Mouse (Mus musculus): ENCODE data around the gene Adamtsl1. TPM values are rescaled to one million over a fixed set of nuclear protein-coding genes. Genes with fewer than 3 reads are reported as not detected.

The Adamtsl1 gene
- polyA plus RNA-seq, 1 experiment: not detected

DNA sequence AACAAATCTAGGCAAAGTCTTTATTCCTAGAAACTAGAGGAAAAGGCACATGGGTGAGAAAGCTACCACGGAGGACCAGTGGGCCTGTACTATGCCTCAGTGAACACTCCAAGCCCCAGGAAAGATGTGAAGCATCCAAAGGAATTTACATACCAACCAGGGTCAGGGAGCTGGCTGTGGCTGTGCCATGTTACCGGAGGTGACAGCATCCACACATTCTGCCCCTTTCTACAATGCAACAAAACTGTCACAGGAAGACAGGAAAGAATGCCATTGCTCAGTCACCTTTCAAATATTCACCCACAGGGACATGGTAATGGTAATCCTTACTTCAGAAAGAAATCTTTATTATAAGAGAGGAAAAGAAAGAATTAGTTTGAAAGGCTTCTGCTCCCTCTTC lies 859.2 kb downstream of the Adamtsl1 start:
- TF ChIP-seq GATA1 (IDR thresholded peaks at IDR 0.05; ENCODE audit: low read length): no peak

DNA sequence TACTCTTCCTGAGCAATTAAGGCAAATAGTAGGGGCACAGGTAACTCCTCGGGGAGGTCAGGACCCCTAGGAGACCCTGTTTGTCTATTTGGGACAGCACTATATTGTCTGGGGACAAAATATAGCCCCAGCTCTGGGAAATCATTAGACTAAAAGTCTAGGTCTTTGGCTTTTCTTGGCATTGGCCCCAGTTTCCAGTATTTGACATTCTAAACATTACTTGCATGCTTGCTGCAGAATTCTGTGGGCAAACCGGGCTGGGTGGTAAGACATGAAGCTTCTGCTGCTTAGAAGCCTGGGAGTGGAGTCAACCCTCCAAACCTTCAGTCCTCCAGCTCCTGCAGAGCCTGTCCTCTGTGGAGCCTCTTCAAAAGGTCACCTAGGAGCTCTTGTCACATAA lies 869.2 kb downstream of the Adamtsl1 start:
- TF ChIP-seq GATA1 (IDR thresholded peaks at IDR 0.05; ENCODE audit: low read length): no peak

DNA sequence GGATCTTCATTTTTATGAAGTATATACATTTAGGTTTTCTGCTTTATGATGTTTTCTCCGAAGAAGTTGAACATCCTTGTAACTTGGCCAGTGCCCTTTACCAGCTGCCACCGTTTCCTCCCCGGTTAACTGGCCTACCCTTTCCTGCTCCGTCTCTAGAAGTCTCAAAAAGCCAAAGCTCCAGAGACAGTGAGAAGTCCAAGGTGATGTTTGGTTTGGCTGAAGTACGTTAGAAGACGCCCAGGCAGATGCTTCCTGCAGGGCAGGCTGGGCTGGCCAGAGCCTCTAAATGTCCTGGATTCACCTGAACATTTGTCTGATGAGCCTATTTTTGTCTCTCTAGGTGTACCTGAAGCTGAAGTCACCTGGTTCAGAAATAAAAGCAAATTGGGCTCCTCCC lies 871.1 kb downstream of the Adamtsl1 start:
- TF ChIP-seq GATA1 (IDR thresholded peaks at IDR 0.05; ENCODE audit: low read length): no peak

DNA sequence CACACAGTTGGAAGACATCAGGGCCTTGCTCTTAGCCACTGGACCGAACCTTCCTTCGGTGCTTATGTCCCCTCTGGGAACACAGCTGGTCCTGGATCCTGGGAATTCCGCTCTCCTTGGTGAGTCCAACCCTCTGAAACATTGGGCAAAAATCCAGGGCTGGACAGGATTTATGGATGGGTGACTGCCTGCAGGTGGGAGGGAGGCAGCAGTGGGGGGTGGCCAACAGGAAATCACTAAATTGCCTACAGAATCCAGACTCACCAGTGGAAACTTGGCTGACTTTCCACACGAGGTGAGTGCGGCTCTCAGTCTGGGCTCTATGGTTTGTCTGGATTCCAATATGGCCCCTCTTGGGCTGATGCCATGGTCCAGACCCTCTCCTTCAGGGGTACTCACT lies 874.5 kb downstream of the Adamtsl1 start:
- no peak for TF ChIP-seq GATA1 (IDR thresholded peaks at IDR 0.05; ENCODE audit: low read length)

DNA sequence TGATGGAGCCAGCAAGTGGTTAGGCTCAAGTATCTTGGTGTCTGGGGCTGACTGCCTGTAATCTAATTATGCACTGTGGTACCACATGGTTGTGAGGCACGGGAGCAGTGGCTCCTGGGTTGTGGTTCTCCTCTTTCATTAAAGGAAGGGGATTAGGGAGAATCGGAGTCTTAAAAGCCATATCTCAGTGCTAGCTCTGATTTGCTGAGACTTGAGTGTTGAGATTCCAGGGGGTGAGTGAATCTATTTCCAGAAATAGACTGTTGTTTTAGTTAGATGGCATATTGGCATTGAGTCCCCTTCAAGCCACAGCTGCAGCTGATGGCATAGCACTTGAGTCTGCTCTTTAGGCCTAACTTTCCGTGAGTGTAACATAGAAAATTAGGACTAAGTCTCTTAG lies 877.2 kb downstream of the Adamtsl1 start:
- TF ChIP-seq GATA1 (IDR thresholded peaks at IDR 0.05; ENCODE audit: low read length): no peak

DNA sequence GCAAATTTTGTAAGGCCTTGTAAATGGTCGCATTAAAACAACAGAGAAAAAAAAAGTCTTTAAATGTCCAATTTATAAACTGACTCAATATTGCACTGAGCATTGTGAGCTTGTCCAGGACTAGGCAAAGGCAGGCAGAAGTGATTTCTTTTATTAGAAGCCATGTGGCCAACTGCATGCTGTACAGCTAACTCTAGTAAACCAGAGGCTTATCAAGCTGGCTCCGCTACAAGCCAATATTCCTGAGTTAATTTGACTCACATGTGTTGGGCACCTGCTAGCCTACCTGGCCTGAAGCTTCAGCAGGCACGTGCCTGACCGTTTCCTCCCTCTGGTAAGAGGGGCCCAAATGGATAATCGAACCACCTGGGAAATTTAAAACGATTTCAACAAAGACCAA lies 881.7 kb downstream of the Adamtsl1 start:
- no peak for TF ChIP-seq GATA1 (IDR thresholded peaks at IDR 0.05; ENCODE audit: low read length)

DNA sequence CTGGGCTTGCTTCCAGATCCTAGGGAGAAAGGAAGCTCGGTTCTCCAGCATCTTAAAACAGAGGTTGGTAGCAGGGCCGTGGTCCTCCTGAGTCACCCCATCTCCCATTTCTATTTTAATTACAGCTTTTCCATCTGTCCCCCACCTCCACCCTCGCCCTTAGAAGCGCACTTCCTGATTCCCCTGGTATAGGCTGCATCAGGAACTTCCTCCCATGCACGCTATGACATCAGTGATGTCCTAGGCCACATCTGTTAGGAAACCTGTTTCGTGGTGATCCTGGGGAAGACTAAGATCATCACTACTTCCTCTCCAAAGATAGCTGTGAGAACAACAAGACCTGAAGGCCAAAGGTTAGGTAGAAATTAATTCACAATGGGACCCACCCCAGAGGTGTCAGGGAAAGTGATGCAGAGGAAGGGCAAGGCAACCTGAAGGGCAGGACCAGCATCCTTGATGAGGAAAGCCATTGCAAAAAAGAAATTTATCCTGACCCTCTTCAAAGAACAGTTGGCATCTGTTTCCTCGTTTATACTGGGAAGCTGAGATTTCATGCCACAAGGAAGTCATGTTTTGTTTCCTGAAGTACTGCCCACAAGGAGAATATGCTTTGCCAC lies 882.8 kb downstream of the Adamtsl1 start:
- no peak for TF ChIP-seq GATA1 (IDR thresholded peaks at IDR 0.05; ENCODE audit: low read length)

DNA sequence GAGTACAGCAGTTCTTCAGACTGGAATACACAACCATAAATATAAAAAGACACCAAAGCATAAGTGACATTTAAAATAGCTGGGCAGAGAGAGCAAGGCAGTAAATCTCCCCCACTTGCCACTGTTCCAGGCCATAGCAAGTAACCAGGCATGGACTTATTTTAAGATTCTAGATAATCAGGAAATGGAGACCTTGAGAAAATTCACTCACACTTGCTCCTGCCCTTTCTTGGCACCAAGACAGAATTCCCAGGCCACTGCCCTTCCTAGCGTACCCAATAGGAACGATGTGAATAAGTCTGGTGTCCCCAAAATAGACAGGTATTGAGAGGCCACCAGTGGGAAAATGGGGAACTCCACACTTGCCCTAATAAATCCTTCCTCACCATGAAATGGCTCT lies 883.5 kb downstream of the Adamtsl1 start:
- no peak for TF ChIP-seq GATA1 (IDR thresholded peaks at IDR 0.05; ENCODE audit: low read length)

DNA sequence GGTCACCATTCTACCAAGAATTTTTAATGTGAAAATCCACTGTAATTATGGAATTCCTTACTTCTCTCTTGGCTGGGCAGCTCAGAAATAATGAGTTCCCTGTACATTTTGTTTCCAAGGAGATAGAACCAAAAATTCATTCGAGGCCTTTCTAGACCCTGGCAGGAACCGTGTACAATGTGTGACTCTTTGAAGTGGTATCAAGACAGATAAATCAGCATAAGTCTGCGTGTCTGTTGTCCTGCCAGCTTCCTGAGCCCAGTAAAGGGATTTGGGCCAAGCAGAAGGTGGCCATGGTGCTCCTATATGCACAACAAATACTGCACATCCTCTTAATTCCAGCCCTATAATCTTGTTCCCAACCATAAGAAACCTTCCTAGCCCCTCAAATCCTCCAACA lies 887.1 kb downstream of the Adamtsl1 start:
- no peak for TF ChIP-seq GATA1 (IDR thresholded peaks at IDR 0.05; ENCODE audit: low read length)

DNA sequence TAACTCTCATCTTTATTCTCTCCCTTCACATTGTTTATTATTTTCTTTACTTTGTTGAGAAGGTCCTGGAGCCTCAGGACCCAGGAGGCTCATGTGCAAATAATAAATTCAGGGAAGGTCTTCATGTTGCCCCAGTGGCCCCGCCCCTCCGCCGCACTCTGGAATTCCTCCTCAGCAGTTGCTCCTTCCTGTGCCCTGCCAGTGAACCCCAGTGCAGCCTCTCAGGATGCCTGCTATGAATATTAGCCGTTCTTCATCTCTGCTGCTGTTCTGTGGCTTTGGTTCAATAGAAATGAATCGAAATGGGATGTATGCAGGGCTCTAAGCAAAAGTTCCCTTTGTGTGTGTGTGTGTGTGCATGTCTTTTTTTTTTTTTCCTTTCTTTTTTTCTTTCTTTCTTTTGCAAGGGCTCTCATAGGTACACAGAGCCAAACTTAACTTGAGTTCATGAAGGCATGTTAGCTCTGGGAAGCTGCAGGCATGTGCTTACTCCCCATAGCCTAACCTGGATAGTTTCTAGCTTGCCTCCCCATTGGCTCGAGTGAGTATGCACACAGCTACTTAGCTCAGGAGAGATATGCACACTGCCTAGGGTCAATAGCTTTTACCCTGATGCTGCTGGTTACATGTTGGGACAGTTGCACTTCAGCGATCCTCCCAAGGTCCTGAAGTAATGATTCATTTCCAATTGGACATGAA lies 892.7 kb downstream of the Adamtsl1 start:
- TF ChIP-seq GATA1 (IDR thresholded peaks at IDR 0.05; ENCODE audit: low read length): no peak

DNA sequence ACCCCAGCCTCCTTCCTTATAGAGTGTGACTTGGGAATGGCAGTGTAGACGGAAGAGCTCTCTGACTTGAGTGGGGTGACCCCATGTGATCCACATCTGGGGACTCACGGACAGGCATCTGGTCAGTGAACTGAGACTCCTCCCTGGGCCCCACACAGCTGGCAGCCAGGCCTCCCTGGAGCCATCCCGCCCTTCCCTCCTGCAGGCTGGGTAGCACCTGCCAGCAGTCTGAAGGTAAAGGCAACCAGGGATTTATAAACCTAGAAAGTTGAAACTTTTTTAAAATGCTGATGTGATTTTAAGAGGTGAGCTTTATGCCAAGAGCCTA lies 893.2 kb downstream of the Adamtsl1 start:
- no peak for TF ChIP-seq GATA1 (IDR thresholded peaks at IDR 0.05; ENCODE audit: low read length)

DNA sequence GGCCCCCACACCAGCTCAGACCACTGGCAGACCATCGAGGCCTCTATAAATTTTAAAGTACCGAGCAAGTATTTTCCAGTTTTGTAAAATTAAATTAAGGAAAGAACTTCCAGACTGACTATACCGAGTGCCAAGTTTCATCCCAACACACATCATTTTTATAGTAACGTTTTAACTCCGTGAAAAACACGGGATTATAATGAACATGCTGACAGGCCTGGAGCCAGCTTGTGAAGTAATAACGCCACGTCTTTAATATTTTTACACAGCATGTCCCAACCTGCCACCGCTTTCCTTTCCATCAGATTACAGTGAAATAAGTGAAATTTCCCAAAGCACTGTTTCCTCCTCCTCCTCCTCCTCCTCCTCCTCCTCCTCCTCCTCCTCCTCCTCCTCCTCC lies 894.4 kb downstream of the Adamtsl1 start:
- TF ChIP-seq GATA1 (IDR thresholded peaks at IDR 0.05; ENCODE audit: low read length): no peak

DNA sequence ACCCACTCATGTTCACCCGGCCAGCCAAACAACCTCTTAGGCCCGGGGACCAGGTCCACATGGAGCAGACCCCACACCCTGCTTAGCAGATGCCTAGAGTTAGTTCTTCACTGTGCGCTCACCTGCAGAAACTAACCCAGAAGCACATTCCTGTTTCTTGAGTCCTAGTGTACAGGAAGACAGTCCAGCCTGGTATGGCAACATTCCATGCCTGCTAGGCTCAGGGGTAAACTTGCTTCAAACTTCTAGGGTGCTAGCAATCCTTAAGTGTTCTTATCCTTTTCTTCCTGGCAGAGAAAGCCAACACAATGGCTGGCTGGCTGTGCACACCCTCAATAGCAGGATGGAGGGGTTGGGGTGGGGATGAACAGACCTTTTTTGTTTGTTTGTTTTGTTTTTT lies 897.0 kb downstream of the Adamtsl1 start:
- TF ChIP-seq GATA1 (IDR thresholded peaks at IDR 0.05; ENCODE audit: low read length): no peak

DNA sequence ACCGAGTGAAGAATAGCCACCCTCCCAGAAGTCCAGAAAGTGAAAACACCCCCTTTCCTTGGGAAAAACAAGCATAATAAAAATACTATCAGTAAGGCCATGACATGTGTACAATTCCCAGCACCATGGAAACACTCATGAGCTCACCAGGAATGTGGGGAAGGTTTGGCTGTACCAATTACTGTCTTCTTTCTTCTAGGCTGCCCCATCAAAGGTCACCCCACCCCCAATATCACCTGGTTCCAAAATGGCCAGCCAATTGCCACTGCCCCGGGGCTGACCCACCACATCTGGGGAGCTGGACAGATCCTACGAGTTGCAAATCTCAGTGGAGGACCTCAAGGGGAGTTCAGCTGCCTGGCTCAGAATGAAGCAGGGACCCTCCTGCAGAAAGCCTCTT lies 899.4 kb downstream of the Adamtsl1 start:
- no peak for TF ChIP-seq GATA1 (IDR thresholded peaks at IDR 0.05; ENCODE audit: low read length)

DNA sequence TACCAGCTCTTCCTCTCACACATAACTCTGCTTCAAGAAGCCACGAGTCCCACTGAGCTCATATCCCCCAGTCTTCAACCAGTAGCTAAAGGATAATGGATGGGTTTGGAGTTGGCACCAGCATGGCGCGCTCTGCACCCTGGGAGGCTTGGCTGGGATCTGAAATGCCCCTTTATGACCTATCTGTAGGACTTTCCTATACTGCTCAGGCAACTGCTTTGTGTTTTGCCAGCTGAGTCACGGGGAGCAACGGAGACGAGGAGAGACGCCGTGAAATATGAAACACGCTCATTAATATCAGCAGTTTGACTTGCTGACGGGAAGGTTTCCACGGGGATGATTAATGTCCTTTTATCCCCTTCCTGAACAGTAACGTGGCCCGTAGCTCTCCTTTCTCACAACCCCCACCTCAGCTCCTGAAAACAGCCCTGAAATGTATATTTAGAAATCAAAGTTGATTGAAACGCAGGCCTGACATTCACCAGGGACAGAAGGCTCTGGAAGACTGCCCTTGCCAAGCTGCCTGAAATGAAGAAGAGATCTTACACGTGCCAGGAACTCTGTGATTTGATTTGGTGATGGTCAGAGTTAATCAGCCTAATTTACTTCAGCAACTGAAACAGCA lies 902.5 kb downstream of the Adamtsl1 start:
- no peak for TF ChIP-seq GATA1 (IDR thresholded peaks at IDR 0.05; ENCODE audit: low read length)

DNA sequence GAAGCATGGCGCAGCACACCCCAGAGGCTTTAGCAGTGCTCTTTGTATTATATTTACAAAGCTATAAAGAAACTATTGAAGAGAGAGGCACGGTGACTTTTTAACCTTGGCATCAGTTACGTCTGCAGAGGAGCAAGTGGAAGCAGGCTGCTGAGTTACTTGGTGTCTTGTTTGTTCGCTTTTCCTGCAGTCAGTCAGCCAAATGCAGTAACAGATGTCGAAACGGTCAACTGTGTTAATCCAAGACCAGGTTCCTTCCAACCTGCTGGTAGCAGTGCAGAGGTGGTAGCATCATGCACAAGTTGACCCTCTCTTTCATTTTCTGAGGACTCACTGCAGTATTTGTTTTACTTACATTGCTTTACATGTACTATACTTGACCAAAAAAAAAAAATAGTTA lies 908.6 kb downstream of the Adamtsl1 start:
- no peak for TF ChIP-seq GATA1 (IDR thresholded peaks at IDR 0.05; ENCODE audit: low read length)

DNA sequence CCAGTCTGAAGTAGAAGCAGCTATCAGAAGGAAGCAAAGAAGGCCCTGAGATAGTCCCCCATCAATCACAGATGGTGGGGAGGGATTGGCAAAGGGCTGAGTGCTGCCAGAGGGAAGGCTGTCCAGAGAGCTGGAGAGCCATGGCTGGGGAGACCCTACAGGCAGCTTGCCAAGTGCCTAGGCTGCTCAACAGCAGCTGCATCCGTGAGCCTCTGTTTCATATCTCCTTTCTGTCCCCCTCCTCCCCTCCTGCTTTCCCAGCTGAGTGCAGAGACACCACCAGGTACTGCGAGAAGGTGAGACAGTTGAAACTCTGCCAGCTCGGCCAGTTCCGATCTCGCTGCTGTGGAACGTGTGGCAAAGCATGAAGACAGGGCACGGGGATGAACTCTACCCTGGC lies 911.6 kb downstream of the Adamtsl1 start:
- no peak for TF ChIP-seq GATA1 (IDR thresholded peaks at IDR 0.05; ENCODE audit: low read length)
